In genomic region chr4:98725439-98725838, GRCm38 (mm10) we compare ENCODE assay signal across 14 mouse cellular contexts. TPM values are rescaled to one million over a fixed set of nuclear protein-coding genes. Genes with fewer than 3 reads are reported as not detected.
DNase-seq lines count a peak whose midpoint lies in the region; ATAC-seq and TF ChIP-seq lines count a peak whose summit lies in the region.
"Had no signal": no experiment of that assay in that cellular context is flagged by ENCODE, and none has a peak within 500 bp of the region (broad histone marks: within the 10 kb centered on the region; RNA-seq: fewer than 3 reads in every experiment).

No protein-coding gene starts in this region.

- no peak overlapping the region for H3K9ac ChIP-seq in embryonic facial prominence, embryonic 11.5 days (replicated peaks; ENCODE audit: low read length)
- H3K9ac ChIP-seq: embryonic facial prominence, embryonic 12.5 days; neural tube, embryonic 15.5 days had no signal

- no peak for ATAC-seq in embryonic facial prominence, embryonic 11.5 days (replicated peaks; ENCODE audit: insufficient number of reproducible peaks, low FRiP score, low TSS enrichment, low read depth)

- no peaks in the 10 kb centered on the region for H3K9me3 ChIP-seq in E14TG2a.4 (ENCODE audit: low read length)
- no peaks in the 10 kb centered on the region for H3K9me3 ChIP-seq in embryonic facial prominence, embryonic 11.5 days (replicated peaks; ENCODE audit: control insufficient read depth, low read length)
- H3K9me3 ChIP-seq: embryonic facial prominence, embryonic 12.5 days; midbrain, embryonic 10.5 days; neural tube, embryonic 15.5 days had no signal

- no peak overlapping the region for H3K4me2 ChIP-seq in embryonic facial prominence, embryonic 11.5 days (ENCODE audit: low read depth, low read length)
- H3K4me2 ChIP-seq: embryonic facial prominence, embryonic 12.5 days; neural tube, embryonic 15.5 days had no signal

- peak; percentile 71 for TF ChIP-seq CTCF in E14TG2a.4 (conservative IDR thresholded peaks at IDR 0.05; ENCODE audit: low read length)

- H3K36me3 ChIP-seq in E14TG2a.4 (ENCODE audit: insufficient read depth, low read length): peaks cover 18% of the 10 kb centered on the region
- no peaks in the 10 kb centered on the region for H3K36me3 ChIP-seq in embryonic facial prominence, embryonic 11.5 days (replicated peaks; ENCODE audit: control insufficient read depth, insufficient read depth, low read depth, low read length)
- H3K36me3 ChIP-seq: embryonic facial prominence, embryonic 12.5 days; midbrain, embryonic 10.5 days; neural tube, embryonic 15.5 days had no signal

- no peaks in the 10 kb centered on the region for H3K27me3 ChIP-seq in E14TG2a.4 (ENCODE audit: insufficient read depth, low read length)
- H3K27me3 ChIP-seq in embryonic facial prominence, embryonic 11.5 days (ENCODE audit: control insufficient read depth, insufficient read depth, low read length): peaks cover 16% of the 10 kb centered on the region

- DNase-seq in kidney, postnatal 10 days: peak; percentile 25
- DNase-seq in kidney, postnatal 25 days: no peak
- peak; percentile 51 for DNase-seq in NIH3T3 (ENCODE audit: low read depth)
- peak; percentile 20 for DNase-seq in embryonic facial prominence, embryonic 11.5 days (ENCODE audit: low spot score)
- DNase-seq in urinary bladder, postnatal 25 days (ENCODE audit: low spot score): no peak
- DNase-seq in ovary, adult 18-20 months (ENCODE audit: low spot score): no peak
- no peak for DNase-seq in thymus, adult 18-20 months
- DNase-seq: spleen, adult 18-20 months; thymus, postnatal 25 days had no signal

- H3K4me1 ChIP-seq in E14TG2a.4 (replicated peaks; ENCODE audit: low read depth, low read length): peaks cover 31% of the 10 kb centered on the region
- peaks cover 4% of the 10 kb centered on the region; the same call in 1 of the 2 replicates for H3K4me1 ChIP-seq in embryonic facial prominence, embryonic 11.5 days (ENCODE audit: control insufficient read depth, insufficient read depth, low read length)

- H3K4me3 ChIP-seq in E14TG2a.4 (replicated peaks; ENCODE audit: low read length): peak overlapping the region; percentile 97
- H3K4me3 ChIP-seq in embryonic facial prominence, embryonic 11.5 days (ENCODE audit: low read depth, low read length): no peak overlapping the region
- H3K4me3 ChIP-seq: embryonic facial prominence, embryonic 12.5 days; midbrain, embryonic 10.5 days; neural tube, embryonic 15.5 days had no signal

- 33% methylated on average over 4 of the region's 4 CpGs for WGBS in embryonic facial prominence, embryonic 11.5 days

- H3K27ac ChIP-seq in embryonic facial prominence, embryonic 11.5 days (replicated peaks; ENCODE audit: low read depth, low read length): no peak overlapping the region
- H3K27ac ChIP-seq: embryonic facial prominence, embryonic 12.5 days; midbrain, embryonic 10.5 days; neural tube, embryonic 15.5 days had no signal

RNA-seq across cellular contexts. Expression of gene L1td1, which starts 1.1 kb away (rescaled TPM):
- 0.24 and 0.32 TPM in 2 replicates for polyA plus RNA-seq in embryonic facial prominence, embryonic 11.5 days (2014; fragmentation: Nextera tagmentation; extraction: Ambion mirVana)
- polyA plus RNA-seq: liver, adult 2 months; neural tube, embryonic 15.5 days had no signal

Comparison
In these comparisons a context has a peak if more than half of its experiments do, and no peak if none do; other contexts are left out.
1. DNase-seq: peak in kidney, postnatal 10 days (single experiment), NIH3T3 (single experiment) and embryonic facial prominence, embryonic 11.5 days (single experiment); none in kidney, postnatal 25 days (0 of 2), urinary bladder, postnatal 25 days (single experiment), ovary, adult 18-20 months (single experiment) and thymus, adult 18-20 months (0 of 2).